Mouse (Mus musculus): Measurements from ENCODE around the gene Ftcd. TPM values are rescaled to one million over a fixed set of nuclear protein-coding genes. Genes with fewer than 3 reads are reported as not detected.

Gene Ftcd
- total RNA-seq (2022): under 1 TPM in 1 of 4 experiments, not detected in 3; 0.27 TPM

GRCm38 (mm10) chr10:76575374-76575773, at the start of gene Ftcd:
TSS of gene Ftcd (plus strand) at chr10:76575648.
- no peak for DNase-seq (ENCODE audit: low spot score in 2 of 2)

DNA sequence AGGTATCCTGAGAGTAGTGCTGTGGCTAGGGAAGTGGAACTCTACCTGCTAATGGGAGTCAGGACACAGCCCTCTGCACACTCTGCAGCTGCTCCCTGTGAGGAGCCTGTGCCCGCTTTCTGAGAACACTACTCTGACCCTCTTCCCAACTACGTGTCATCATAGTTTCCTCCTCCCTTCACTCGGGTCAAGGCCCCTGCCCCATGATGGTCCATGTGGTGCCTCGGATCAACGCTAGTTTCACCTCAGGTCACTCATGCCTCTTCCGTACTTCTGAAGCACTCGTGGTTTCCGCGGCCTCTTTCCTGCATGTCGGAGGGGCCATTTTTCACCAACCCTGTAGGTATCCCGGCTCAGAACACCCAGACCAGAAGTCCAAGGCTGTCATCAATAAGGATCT, 44.5 kb upstream of the Ftcd start:
- no peak for DNase-seq (ENCODE audit: low spot score in 2 of 2)

DNA sequence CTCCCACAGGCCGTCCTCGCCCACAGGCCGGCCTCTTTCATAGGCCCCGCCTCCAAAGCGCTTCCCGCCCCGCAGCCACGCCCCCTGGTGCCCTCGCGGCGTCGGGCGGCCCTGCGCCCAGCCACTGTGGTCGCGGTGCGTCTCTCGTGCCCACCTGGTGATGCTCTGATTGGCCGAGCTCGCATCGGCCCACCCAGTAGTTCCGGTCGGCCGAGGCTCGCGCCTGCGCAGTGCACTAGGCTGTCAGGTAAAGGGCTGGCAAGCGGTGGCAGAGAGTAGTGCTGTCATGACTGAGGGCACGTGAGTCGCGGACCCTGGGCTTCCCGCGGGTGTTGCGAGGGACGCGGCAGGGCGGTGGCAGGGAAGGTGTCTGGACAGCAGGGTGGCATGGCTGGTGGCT, 44.1 kb upstream of the Ftcd start, which contains the start of gene Lss:
Lss (plus strand) TSS at position 214 of the 400 bp plus-strand sequence.
- peak; percentile 88 to 95 for DNase-seq (ENCODE audit: low spot score in 2 of 2)

DNA sequence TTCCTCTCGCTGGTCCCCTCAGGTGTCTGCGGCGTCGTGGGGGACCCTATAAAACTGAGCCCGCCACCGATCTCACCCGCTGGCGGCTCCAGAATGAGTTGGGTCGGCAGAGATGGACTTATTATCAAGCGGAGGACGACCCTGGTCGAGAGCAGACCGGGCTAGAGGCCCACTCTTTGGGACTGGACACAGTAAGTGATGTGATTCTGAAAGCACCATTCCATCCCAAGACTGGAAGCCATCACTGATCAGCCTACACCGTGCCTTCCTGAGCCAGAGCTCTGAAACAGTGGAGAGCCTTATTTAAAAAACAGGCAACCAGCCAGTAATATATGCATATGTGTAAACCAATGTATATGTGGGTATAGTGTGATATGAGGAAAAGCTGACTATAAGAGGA, 43.6 kb upstream of the Ftcd start:
- DNase-seq (ENCODE audit: low spot score in 2 of 2): no peak

GRCm38 (mm10) chr10:76535526-76535925, 39.9 kb upstream of the Ftcd start:
- no peak for DNase-seq (ENCODE audit: low spot score in 2 of 2)

- DNase-seq (ENCODE audit: low spot score in 2 of 2): no peak
Measured at GRCm38 (mm10) chr10:76537619-76538018, 37.8 kb upstream of the Ftcd start.

- no peak for DNase-seq (ENCODE audit: low spot score in 2 of 2)
Measured at GRCm38 (mm10) chr10:76541336-76542085, 33.9 kb upstream of the Ftcd start.

- DNase-seq (ENCODE audit: low spot score in 2 of 2): no peak
Measured at GRCm38 (mm10) chr10:76542636-76543375, 32.6 kb upstream of the Ftcd start.

- no peak for DNase-seq (ENCODE audit: low spot score in 2 of 2)
Measured at GRCm38 (mm10) chr10:76546566-76546965, 28.9 kb upstream of the Ftcd start.

- no peak for DNase-seq (ENCODE audit: low spot score in 2 of 2)
Measured at GRCm38 (mm10) chr10:76548218-76548617, 27.2 kb upstream of the Ftcd start.

DNA sequence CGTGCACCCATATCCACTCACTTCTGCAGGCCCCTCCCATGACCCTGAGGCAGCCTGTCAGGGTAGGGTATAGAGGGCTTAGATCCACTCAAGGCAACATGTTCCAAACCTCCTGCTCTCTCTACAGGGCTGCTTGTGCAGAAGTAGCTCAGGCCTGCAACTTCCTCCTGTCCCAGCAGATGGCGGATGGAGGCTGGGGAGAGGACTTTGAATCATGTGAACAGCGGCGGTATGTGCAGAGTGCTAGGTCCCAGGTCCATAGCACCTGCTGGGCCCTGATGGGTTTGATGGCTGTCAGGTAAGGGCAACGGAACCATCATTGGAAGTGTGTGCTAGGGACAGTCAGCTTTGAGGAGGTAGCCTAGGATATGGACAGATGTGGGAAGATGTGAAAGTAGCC, 25.0 kb upstream of the Ftcd start:
- DNase-seq (ENCODE audit: low spot score in 2 of 2): no peak

GRCm38 (mm10) chr10:76551556-76551955, 23.9 kb upstream of the Ftcd start:
- DNase-seq (ENCODE audit: low spot score in 2 of 2): no peak

- no peak for DNase-seq (ENCODE audit: low spot score in 2 of 2)
Measured at GRCm38 (mm10) chr10:76554061-76554460, 21.4 kb upstream of the Ftcd start.

DNA sequence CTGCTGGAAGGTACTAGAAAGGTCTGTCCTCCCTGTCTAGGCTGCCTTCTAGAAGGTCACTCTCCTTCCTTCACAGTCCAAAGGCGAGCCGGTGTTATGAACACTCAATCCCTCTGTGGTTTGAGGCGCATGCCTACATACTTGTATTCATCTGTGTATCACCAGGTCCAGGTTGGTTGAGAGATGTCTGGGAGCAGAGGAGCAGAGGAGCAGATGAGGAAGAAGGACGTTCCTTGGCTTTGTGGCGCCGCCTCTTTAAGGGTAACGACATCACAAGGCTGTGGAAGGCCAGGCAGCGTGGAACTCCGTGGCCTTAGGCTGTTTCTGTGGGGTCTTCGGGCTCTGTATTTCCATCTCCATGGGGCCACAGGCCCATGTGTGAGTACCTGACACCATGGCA, 13.5 kb upstream of the Ftcd start, which contains the start of gene Spatc1l:
Spatc1l (plus strand) TSS at position 301 of the 400 bp plus-strand sequence.
- DNase-seq (ENCODE audit: low spot score in 2 of 2): no peak

DNA sequence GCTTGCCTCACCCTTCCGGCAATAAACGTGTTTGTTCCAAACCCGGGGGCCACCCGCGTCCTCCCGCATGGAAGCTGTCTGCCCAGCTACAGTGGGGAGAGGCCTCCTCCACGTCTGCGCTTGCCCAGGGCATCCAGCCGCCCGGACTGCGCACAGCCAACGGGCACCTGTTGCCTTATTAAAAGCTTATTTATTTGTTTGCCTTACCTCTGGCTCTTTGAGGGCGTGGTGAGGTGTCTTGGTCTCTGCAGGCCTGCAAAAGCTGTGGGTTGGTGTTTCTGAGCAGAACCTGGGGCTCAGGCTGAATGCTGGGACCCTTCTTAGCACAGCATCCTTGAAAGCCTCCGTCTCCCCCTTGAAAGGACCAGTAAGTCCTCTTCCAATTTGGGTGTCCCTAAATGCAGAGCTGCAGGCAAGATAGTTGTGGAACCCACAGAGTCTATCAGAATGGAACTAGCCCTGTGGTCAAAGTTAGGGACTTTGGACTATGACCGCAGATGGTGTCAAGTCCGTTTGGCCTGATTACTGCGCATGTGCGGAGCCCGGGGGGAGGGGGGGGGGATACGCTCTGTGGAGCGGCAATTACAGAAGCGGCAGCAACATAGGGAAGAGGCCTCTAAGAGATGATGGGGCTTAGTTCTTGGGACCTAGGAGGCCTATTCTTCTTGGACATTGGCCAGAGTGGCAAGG, 5.3 kb upstream of the Ftcd start:
- no peak for DNase-seq (ENCODE audit: low spot score in 2 of 2)

DNA sequence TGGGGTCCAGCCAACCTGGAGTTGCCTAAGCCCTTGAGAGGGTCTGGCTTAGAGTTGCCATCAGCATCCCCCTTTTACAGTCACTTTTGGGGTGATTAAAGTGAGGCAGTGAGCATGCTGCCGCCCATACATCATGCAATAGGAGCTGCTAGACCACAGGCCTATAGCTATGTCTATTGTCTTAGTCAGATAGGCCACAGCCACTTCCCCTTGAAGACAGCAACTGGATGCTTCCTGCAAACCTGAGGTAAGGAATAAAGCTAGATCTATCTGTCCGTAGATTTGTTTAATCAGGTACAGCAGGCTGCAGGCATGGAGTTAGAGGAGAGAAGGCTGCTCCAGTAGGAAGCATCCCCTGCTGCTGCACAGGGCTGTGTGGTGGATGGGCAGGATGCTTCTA, 4.4 kb upstream of the Ftcd start:
- DNase-seq (ENCODE audit: low spot score in 2 of 2): no peak

DNA sequence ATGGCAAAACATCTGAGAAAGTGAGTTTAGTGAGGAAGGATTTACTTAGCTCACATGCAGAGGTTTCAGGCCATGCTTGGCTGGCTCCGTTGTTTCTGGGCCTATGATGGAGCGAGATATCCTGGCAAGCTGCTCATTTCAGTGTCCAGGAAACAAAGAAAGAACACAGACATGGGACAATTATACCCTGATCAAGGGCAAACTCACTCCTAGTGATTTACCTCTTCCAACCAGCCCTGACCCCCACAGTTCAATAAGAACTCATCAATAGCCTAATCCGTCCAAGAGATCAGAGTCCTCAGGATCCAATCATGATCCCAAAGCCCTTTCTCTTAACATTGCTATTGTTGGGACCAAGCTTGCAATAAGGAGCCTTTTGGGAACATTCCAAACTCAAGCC, 3.3 kb upstream of the Ftcd start:
- DNase-seq (ENCODE audit: low spot score in 2 of 2): no peak

DNA sequence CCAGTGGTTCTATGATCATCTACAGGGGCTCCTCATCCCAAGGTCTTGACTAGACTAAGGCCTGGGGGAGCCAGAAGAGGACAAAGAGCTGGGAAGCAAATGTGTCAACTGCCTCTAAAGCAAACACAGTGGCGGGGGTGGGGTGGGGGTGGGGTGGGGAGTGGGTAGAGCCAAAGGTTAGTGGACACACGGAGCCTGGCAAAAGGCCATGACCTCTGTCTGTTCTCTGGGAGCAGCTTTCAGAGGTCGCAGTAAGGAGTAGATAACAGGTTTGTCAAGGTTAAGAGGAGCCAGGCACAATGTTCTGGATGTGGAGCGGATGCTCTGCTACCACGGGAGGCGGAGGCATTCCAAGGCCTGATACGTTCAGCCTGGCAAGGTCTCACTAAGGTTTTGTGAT, 1.5 kb downstream of the Ftcd start:
- no peak for DNase-seq (ENCODE audit: low spot score in 2 of 2)

- DNase-seq (ENCODE audit: low spot score in 2 of 2): no peak
Measured at GRCm38 (mm10) chr10:76584138-76584537, 8.7 kb downstream of the Ftcd start.

- no peak for DNase-seq (ENCODE audit: low spot score in 2 of 2)
Measured at GRCm38 (mm10) chr10:76586190-76586589, 10.7 kb downstream of the Ftcd start.

DNA sequence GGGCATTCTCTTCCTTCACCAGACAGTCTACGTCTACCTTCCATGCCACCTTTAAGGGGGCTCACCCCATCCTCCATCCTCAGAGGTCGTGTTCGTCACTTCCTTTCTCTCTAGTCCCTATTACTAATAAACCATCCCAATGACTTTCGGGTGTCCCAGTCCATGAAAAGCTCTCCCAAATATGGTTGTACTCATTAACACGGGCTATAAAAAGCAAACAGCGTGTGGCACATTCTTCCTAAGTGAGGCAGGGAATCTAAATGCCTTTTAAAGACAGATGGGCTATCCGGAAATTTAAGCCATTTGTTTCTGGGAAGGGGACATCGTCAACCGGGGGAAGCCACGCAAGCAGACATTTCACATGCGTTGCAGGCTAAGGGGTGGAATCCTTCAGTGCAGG, 14.7 kb downstream of the Ftcd start:
- no peak for DNase-seq (ENCODE audit: low spot score in 2 of 2)

DNA sequence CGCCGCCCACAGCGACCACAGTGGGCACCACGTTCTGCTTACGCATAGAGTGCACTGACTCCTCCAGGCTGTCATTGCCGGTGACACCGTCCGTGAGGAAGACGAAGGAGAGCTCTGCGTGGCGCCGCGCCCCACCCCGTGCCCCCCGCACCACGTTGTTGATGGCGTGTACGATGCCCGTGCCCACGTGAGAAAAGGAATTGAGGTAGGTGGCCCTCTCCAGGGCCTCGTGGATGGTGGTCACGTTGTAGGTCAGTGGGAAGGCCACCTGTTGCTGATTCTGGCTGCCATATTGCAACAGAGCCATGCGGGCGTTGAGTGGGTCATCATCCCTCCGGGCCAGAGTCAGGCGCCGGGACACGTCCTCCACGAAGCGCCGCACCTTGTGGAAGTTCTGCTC, 20.9 kb downstream of the Ftcd start:
- no peak for DNase-seq (ENCODE audit: low spot score in 2 of 2)
